Mouse (Mus musculus) liver, adult 2 months (tissue): ENCODE measurements around the gene Srsf4. TPM values are rescaled to one million over a fixed set of nuclear protein-coding genes. Genes with fewer than 3 reads are reported as not detected.

Experiments
- DNase-seq: peaks from one replicate; pipeline ENCODE4 v3.0.0-alpha.2; 2011; ENCODE audit warnings: low read depth, low spot score; ENCODE audit errors: extremely low read depth
- H3K27ac ChIP-seq: fragments of 200-500 bp; replicated peaks from 2 replicates; pipeline ENCODE4 v1.5.1; 2012; ENCODE audit warnings: low read depth, mild to moderate bottlenecking, control low read depth, inconsistent platforms, low read length; ENCODE audit not compliant: insufficient read depth
- H3K27me3 ChIP-seq: fragments of 200-500 bp; 2 replicates; pipeline ENCODE4 v1.6.1; 2012; ENCODE audit warnings: mild to moderate bottlenecking, moderate library complexity, low read length, inconsistent platforms; ENCODE audit not compliant: control insufficient read depth, insufficient read depth
- H3K36me3 ChIP-seq: fragments of 200-500 bp; 2 replicates; pipeline ENCODE4 v1.6.1; 2012; ENCODE audit warnings: low read length, inconsistent platforms; ENCODE audit not compliant: control insufficient read depth, insufficient read depth
- H3K4me1 ChIP-seq: fragments of 200-500 bp; 2 replicates; pipeline ENCODE4 v1.6.1; 2011; ENCODE audit warnings: low read length; ENCODE audit not compliant: control insufficient read depth, insufficient read depth
- H3K4me3 ChIP-seq: fragments of 200-500 bp; 2 replicates; pipeline ENCODE4 v1.5.1; 2011; ENCODE audit warnings: low read depth, mild to moderate bottlenecking, control low read depth, low read length, moderate library complexity; ENCODE audit not compliant: insufficient read depth
- H3K79me2 ChIP-seq: fragments of 200-500 bp; 2 replicates; pipeline ENCODE4 v1.6.1; 2012; ENCODE audit warnings: inconsistent platforms, mild to moderate bottlenecking, low read length, moderate library complexity; ENCODE audit not compliant: control insufficient read depth, insufficient read depth
- H3K9ac ChIP-seq: fragments of 200-500 bp; 2 replicates; pipeline ENCODE4 v1.6.1; 2012; ENCODE audit warnings: low read depth, mild to moderate bottlenecking, control low read depth, inconsistent platforms, low read length
- CTCF ChIP-seq: fragments of 200-500 bp; IDR thresholded peaks from 2 replicates; pipeline ENCODE4 v1.5.1; 2011; ENCODE audit warnings: low read depth, low read length, control low read depth
- POLR2A ChIP-seq: fragments of 200-500 bp; IDR thresholded peaks from 2 replicates; pipeline ENCODE4 v1.6.1; 2011; ENCODE audit warnings: low read length, control low read depth; ENCODE audit not compliant: insufficient read depth; ENCODE audit errors: extremely low read depth
- WGBS: fragments of 180-500 bp; shearing (Covaris S2); methylation state at CpG from one replicate; pipeline ENCODE4 v1.1.7; 2018; 5-methylcytosine and 5-hydroxymethylcytosine counted together
- polyA plus RNA-seq: library from polyadenylated mRNA; depleted of rRNA; stranded (reverse); fragments of >200 nt; gene quantifications from 2 replicates; pipeline ENCODE4 v1.2.3, GENCODE M21; 2012
- total RNA-seq: library from RNA; depleted of rRNA; stranded (reverse); fragments of >200 nt; gene quantifications from 2 replicates; pipeline ENCODE4 v1.2.3, GENCODE M21; 2014

The Srsf4 gene
- total and polyA plus RNA-seq, 2 experiments = 15.9 to 19.0 TPM

GRCm38 (mm10) chr4:131904478-131904877 lies 31.1 kb downstream of the Srsf4 start:
- H3K36me3 ChIP-seq = peaks cover 26% of the 10 kb centered on the region
- WGBS = 62% methylated on average over 8 of the region's 8 CpGs

GRCm38 (mm10) chr4:131906423-131906822 lies 33.0 kb downstream of the Srsf4 start:
- Histone ChIP-seq H3K4me1 (peaks cover 13% of the 10 kb centered on the region; the same call in 1 of the 2 replicates), H3K36me3 (peaks cover 7% of the 10 kb centered on the region), H3K9ac (no peak overlapping the region), H3K27me3 (no peaks in the 10 kb centered on the region), H3K27ac (peak overlapping the region; percentile 22; the same call in 1 of the 2 replicates), H3K4me3 (no peak overlapping the region), H3K79me2 (no peaks in the 10 kb centered on the region)
- peak; percentile 74 for DNase-seq
- WGBS = 37% methylated on average over 6 of the region's 6 CpGs
- TF ChIP-seq POLR2A = no peak
- TF ChIP-seq CTCF = no peak

More at GRCm38 (mm10) chr4:131904478-131904877, 31.1 kb downstream of the Srsf4 start:
- peak; percentile 53 for DNase-seq
- TF ChIP-seq POLR2A (no peak), CTCF (peak; percentile 82)
- Histone ChIP-seq H3K4me1 (peaks cover 5% of the 10 kb centered on the region; the same call in 1 of the 2 replicates), H3K27ac (no peak overlapping the region), H3K9ac (no peak overlapping the region), H3K27me3 (no peaks in the 10 kb centered on the region), H3K79me2 (no peaks in the 10 kb centered on the region), H3K4me3 (no peak overlapping the region)

- DNase-seq = no peak
- Histone ChIP-seq H3K27me3 (no peaks in the 10 kb centered on the region), H3K36me3 (no peaks in the 10 kb centered on the region; the same call in 1 of the 2 replicates), H3K9ac (no peak overlapping the region), H3K4me3 (no peak overlapping the region), H3K79me2 (no peaks in the 10 kb centered on the region), H3K4me1 (peaks cover 13% of the 10 kb centered on the region; the same call in 1 of the 2 replicates), H3K27ac (no peak overlapping the region)
- TF ChIP-seq CTCF = peak; percentile 54; the same call in 1 of the 2 replicates
- TF ChIP-seq POLR2A = no peak
- 98% methylated on average over 3 of the region's 3 CpGs for WGBS
Measured at GRCm38 (mm10) chr4:131907912-131908311, 34.5 kb downstream of the Srsf4 start.

- Histone ChIP-seq H3K79me2 (no peaks in the 10 kb centered on the region), H3K4me3 (peak overlapping the region; percentile 25; the same call in 1 of the 2 replicates), H3K4me1 (peaks cover 13% of the 10 kb centered on the region; the same call in 1 of the 2 replicates), H3K27ac (peak overlapping the region; percentile 51), H3K9ac (peak overlapping the region; percentile 65), H3K27me3 (no peaks in the 10 kb centered on the region), H3K36me3 (no peaks in the 10 kb centered on the region)
- TF ChIP-seq CTCF (no peak), POLR2A (no peak)
- WGBS = 7% methylated on average over 19 of the region's 21 CpGs
- peak; percentile 85 for DNase-seq
Measured at GRCm38 (mm10) chr4:131910237-131910994, 37.0 kb downstream of the Srsf4 start.

- Histone ChIP-seq H3K9ac (no peak overlapping the region), H3K79me2 (no peaks in the 10 kb centered on the region), H3K4me3 (no peak overlapping the region), H3K36me3 (no peaks in the 10 kb centered on the region), H3K27ac (no peak overlapping the region), H3K27me3 (no peaks in the 10 kb centered on the region), H3K4me1 (peaks cover 10% of the 10 kb centered on the region; the same call in 1 of the 2 replicates)
- no peak for TF ChIP-seq CTCF
- TF ChIP-seq POLR2A = no peak
- WGBS = 79% methylated on average over 4 of the region's 5 CpGs
- no peak for DNase-seq
Measured at GRCm38 (mm10) chr4:131911521-131911920, 38.1 kb downstream of the Srsf4 start.

DNA sequence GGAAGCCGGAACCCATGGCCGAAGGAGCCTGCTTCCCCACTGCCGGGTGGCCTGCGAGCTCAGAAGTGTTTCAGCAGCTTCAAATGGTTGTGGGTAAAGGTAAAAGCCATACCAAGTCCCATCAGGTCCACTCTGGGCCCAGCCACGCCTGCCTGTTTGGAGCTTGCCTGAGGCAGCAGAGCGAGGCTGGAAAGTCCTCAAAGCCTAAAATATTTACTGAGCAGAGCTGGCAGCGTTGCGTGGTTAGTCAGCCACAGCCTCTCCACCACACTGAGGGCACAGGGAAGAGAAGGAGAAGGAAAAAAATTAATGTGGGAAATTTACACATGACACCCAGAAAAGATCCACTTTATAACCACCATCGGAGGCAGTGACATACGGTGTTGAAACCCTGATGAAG lies 40.1 kb downstream of the Srsf4 start:
- Histone ChIP-seq H3K27ac (no peak overlapping the region), H3K79me2 (no peaks in the 10 kb centered on the region), H3K27me3 (no peaks in the 10 kb centered on the region), H3K4me3 (no peak overlapping the region), H3K36me3 (no peaks in the 10 kb centered on the region), H3K9ac (no peak overlapping the region), H3K4me1 (peaks cover 10% of the 10 kb centered on the region; the same call in 1 of the 2 replicates)
- TF ChIP-seq POLR2A = no peak
- DNase-seq = no peak
- WGBS = 64% methylated on average over 10 of the region's 10 CpGs
